Mouse (Mus musculus) small intestine, adult 2 months (tissue): ENCODE measurements at regions not wholly inside any gene's neighbourhood (a gene's known extent, or its start where the extent isn't known, plus 50 kb on each side); places are given as distances from the start of the nearest gene placed in this dataset.
A peak's percentile ranks its signal among the peaks of the same experiment; 100 is the strongest.

Experiments used
- H3K27ac ChIP-seq: fragments of 200-500 bp; 2 replicates; pipeline ENCODE4 v1.5.1; 2012; ENCODE audit warnings: low read depth, low read length, control low read depth, inconsistent platforms; ENCODE audit not compliant: insufficient read depth
- H3K27me3 ChIP-seq: fragments of 200-500 bp; 2 replicates; pipeline ENCODE4 v1.6.1; 2012; ENCODE audit warnings: mild to moderate bottlenecking, moderate library complexity, low read length, inconsistent platforms; ENCODE audit not compliant: control insufficient read depth, insufficient read depth
- H3K36me3 ChIP-seq: fragments of 200-500 bp; 2 replicates; pipeline ENCODE4 v1.6.1; 2012; ENCODE audit warnings: mild to moderate bottlenecking, low read length, control low read depth, inconsistent platforms; ENCODE audit not compliant: control insufficient read depth, insufficient read depth
- H3K4me1 ChIP-seq: fragments of 200-500 bp; 2 replicates; pipeline ENCODE4 v1.6.1; 2012; ENCODE audit warnings: low read length, inconsistent platforms, mixed read lengths; ENCODE audit not compliant: control insufficient read depth, insufficient read depth, insufficient read length
- H3K4me3 ChIP-seq: fragments of 200-500 bp; 2 replicates; pipeline ENCODE4 v1.5.1; 2012; ENCODE audit warnings: low read depth, mild to moderate bottlenecking, control low read depth, inconsistent platforms, low read length, moderate library complexity
- CTCF ChIP-seq: fragments of 200-500 bp; IDR thresholded peaks from 2 replicates; pipeline ENCODE4 v1.5.1; 2012; ENCODE audit warnings: low read depth, mild to moderate bottlenecking, control low read depth, inconsistent platforms, low read length, moderate library complexity, mixed read lengths; ENCODE audit not compliant: insufficient replicate concordance, insufficient read length; ENCODE audit errors: extremely low read depth
- POLR2A ChIP-seq: fragments of 200-500 bp; IDR thresholded peaks from 2 replicates; pipeline ENCODE4 v1.6.1; 2012; ENCODE audit warnings: low read depth, mild to moderate bottlenecking, control low read depth, inconsistent platforms, low read length, moderate library complexity
- WGBS: fragments of 180-500 bp; shearing (Covaris S2); methylation state at CpG from one replicate; pipeline ENCODE4 v1.1.7; 2018; 5-methylcytosine and 5-hydroxymethylcytosine counted together

DNA sequence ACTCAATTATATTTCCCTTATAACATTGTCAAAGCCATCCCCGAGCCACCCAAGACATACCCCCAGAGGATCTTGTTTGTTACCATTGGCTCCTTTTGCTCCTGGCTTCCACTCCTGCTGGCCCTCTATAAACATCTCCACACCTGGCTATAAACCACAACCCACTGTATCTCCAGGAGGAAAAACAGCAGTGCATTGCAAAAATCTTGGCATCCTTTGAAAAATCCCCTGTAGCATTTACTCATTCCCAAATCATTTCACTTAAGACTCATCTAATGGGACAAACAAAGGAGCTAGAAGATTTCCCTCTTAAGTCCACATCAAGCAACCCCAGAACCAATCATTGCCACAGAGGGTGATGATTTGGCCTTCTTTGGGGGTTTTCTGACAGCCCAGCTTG lies 142.6 kb downstream of the Sox9 start:
- no peak overlapping the region for H3K27ac ChIP-seq
- no peaks in the 10 kb centered on the region for H3K27me3 ChIP-seq
- TF ChIP-seq POLR2A (no peak), CTCF (no peak)
- WGBS = 85% methylated on average over 1 of the region's 1 CpGs
- peaks cover 7% of the 10 kb centered on the region; the same call in 1 of the 2 replicates for H3K4me1 ChIP-seq
- no peak overlapping the region for H3K4me3 ChIP-seq
- no peaks in the 10 kb centered on the region for H3K36me3 ChIP-seq

- H3K4me3 ChIP-seq = no peak overlapping the region
- no peaks in the 10 kb centered on the region for H3K36me3 ChIP-seq
- peaks cover 7% of the 10 kb centered on the region; the same call in 1 of the 2 replicates for H3K4me1 ChIP-seq
- H3K27me3 ChIP-seq = no peaks in the 10 kb centered on the region
- 70% methylated on average over 6 of the region's 6 CpGs for WGBS
- H3K27ac ChIP-seq = no peak overlapping the region
- TF ChIP-seq POLR2A (no peak), CTCF (no peak)
Observed at GRCm38 (mm10) chr11:112925140-112925539, 143.1 kb downstream of the Sox9 start.

- TF ChIP-seq POLR2A (peak; percentile 9; the same call in 1 of the 2 replicates), CTCF (no peak)
- Histone ChIP-seq H3K4me1 (peaks cover 7% of the 10 kb centered on the region; the same call in 1 of the 2 replicates), H3K36me3 (no peaks in the 10 kb centered on the region), H3K27ac (no peak overlapping the region), H3K4me3 (no peak overlapping the region), H3K27me3 (no peaks in the 10 kb centered on the region)
- 35% methylated on average over 19 of the region's 19 CpGs for WGBS
Observed at GRCm38 (mm10) chr11:112926330-112927025, 144.5 kb downstream of the Sox9 start.

GRCm38 (mm10) chr11:112930186-112930808 lies 148.3 kb downstream of the Sox9 start:
- 42% methylated on average over 10 of the region's 10 CpGs for WGBS
- TF ChIP-seq CTCF (no peak), POLR2A (no peak)
- no peak overlapping the region for H3K27ac ChIP-seq

GRCm38 (mm10) chr11:112938035-112938434 lies 156.0 kb downstream of the Sox9 start:
- no peaks in the 10 kb centered on the region for H3K36me3 ChIP-seq
- TF ChIP-seq POLR2A = no peak
- no peak for TF ChIP-seq CTCF
- 89% methylated on average over 10 of the region's 10 CpGs for WGBS
- H3K27ac ChIP-seq = no peak overlapping the region
- no peaks in the 10 kb centered on the region for H3K27me3 ChIP-seq
- H3K4me3 ChIP-seq = no peak overlapping the region
- no peaks in the 10 kb centered on the region for H3K4me1 ChIP-seq

More at GRCm38 (mm10) chr11:112930186-112930808, 148.3 kb downstream of the Sox9 start:
- Histone ChIP-seq H3K4me3 (no peak overlapping the region), H3K27me3 (no peaks in the 10 kb centered on the region), H3K4me1 (peaks cover 7% of the 10 kb centered on the region; the same call in 1 of the 2 replicates), H3K36me3 (no peaks in the 10 kb centered on the region)

DNA sequence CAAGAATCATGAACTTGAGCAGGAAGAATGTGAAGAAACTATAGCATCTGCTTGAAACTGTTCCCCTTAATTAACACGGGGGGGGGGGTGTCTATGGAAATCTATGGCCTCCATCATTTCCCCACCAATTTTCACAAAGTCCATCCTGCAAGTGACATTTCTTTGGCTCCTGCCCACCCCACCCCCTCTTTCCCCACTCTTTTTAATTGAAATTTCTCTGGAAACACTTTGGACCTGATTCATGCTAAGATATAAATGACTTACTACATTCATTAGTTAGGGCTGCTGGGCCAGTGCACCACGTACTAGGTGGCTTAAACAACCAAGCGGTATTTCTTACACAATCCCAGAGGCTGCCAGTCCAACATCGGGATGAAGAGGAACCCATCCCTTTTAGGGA lies 169.4 kb downstream of the Sox9 start:
- 67% methylated on average over 4 of the region's 4 CpGs for WGBS
- no peak for TF ChIP-seq CTCF
- no peak for TF ChIP-seq POLR2A
- Histone ChIP-seq H3K27me3 (no peaks in the 10 kb centered on the region), H3K4me3 (no peak overlapping the region), H3K36me3 (no peaks in the 10 kb centered on the region), H3K27ac (no peak overlapping the region), H3K4me1 (no peaks in the 10 kb centered on the region)

- Histone ChIP-seq H3K36me3 (no peaks in the 10 kb centered on the region), H3K27ac (no peak overlapping the region), H3K4me3 (no peak overlapping the region), H3K27me3 (no peaks in the 10 kb centered on the region), H3K4me1 (no peaks in the 10 kb centered on the region)
- 95% methylated on average over 10 of the region's 10 CpGs for WGBS
- TF ChIP-seq POLR2A (no peak), CTCF (no peak)
Observed at GRCm38 (mm10) chr11:112952356-112952755, 170.3 kb downstream of the Sox9 start.
